Mouse (Mus musculus) common myeloid progenitor, adult 5-6 weeks (primary cell): Measurements from ENCODE around the gene Chchd4. TPM values are rescaled to one million over a fixed set of nuclear protein-coding genes. Genes with fewer than 3 reads are reported as not detected.

Experiments
- total RNA-seq: library from RNA; stranded (forward); fragments of 200-1000, 187-1606 nt; gene quantifications from 2 replicates; pipeline ENCODE4 v1.2.3, GENCODE M21; 2017

Gene Chchd4
- total RNA-seq, 1 experiment from 2014 or later: 20.3 TPM

Other genes starting within 250 kb of the Chchd4 start
- gene Wnt7a, start 62.2 kb downstream of the Chchd4 start, total RNA-seq: not detected in 2 replicates
- 46.2 and 51.9 TPM in 2 replicates for gene Tmem43, start 157 bp upstream of the Chchd4 start, total RNA-seq
- 79.1 and 83.1 TPM in 2 replicates for gene Xpc, start 42.3 kb upstream of the Chchd4 start, total RNA-seq
- 371 and 506 TPM in 2 replicates for gene Lsm3, start 42.4 kb upstream of the Chchd4 start, total RNA-seq
- gene Slc6a6, start 210.5 kb upstream of the Chchd4 start, total RNA-seq: 30.3 and 37.1 TPM in 2 replicates